Mouse (Mus musculus) stomach, postnatal 0 days (tissue): Measurements from ENCODE around the gene Iqcn. TPM values are rescaled to one million over a fixed set of nuclear protein-coding genes. Genes with fewer than 3 reads are reported as not detected.

Experiments
- ATAC-seq: fragments of 200-750 bp; cut with Nextera tagmentation; 2 replicates; pipeline ENCODE4 v1.8.0; 2017; ENCODE audit not compliant: low FRiP score, low TSS enrichment
- DNase-seq: peaks from one replicate; pipeline ENCODE4 v3.0.0-alpha.2; 2016; ENCODE audit warnings: low spot score
- H3K27ac ChIP-seq: fragments of 300-500 bp; sonication (generic); replicated peaks from 2 replicates; pipeline ENCODE4 v1.5.1; 2014; ENCODE audit warnings: mild to moderate bottlenecking, control low read depth
- H3K27me3 ChIP-seq: fragments of 300-500 bp; sonication (generic); 2 replicates; pipeline ENCODE4 v1.6.1; 2014; ENCODE audit warnings: low read length; ENCODE audit not compliant: control insufficient read depth, insufficient read depth
- H3K36me3 ChIP-seq: fragments of 300-500 bp; sonication (generic); 2 replicates; pipeline ENCODE4 v1.6.1; 2014; ENCODE audit warnings: low read length, mixed read lengths; ENCODE audit not compliant: control insufficient read depth, insufficient read depth
- H3K4me1 ChIP-seq: fragments of 300-500 bp; sonication (generic); replicated peaks from 2 replicates; pipeline ENCODE4 v1.6.1; 2014; ENCODE audit warnings: antibody characterized with exemption; ENCODE audit not compliant: control insufficient read depth, insufficient read depth
- H3K4me2 ChIP-seq: fragments of 300-500 bp; sonication (generic); replicated peaks from 2 replicates; pipeline ENCODE4 v1.6.1; 2014; ENCODE audit warnings: low read depth, mild to moderate bottlenecking, control low read depth, moderate library complexity
- H3K4me3 ChIP-seq: fragments of 300-500 bp; sonication (generic); 2 replicates; pipeline ENCODE4 v1.5.1; 2014; ENCODE audit warnings: low read depth, low read length, control low read depth
- H3K9ac ChIP-seq: fragments of 300-500 bp; sonication (generic); 2 replicates; pipeline ENCODE4 v1.6.1; 2014; ENCODE audit warnings: mild to moderate bottlenecking, low read length, control low read depth, mixed read lengths
- H3K9me3 ChIP-seq: fragments of 300-500 bp; sonication (generic); 2 replicates; pipeline ENCODE4 v1.6.1; 2016; ENCODE audit warnings: low read length; ENCODE audit not compliant: control insufficient read depth
- CTCF ChIP-seq: IDR thresholded peaks from 2 replicates; pipeline ENCODE4 v1.5.1; 2016; ENCODE audit warnings: antibody characterized with exemption, low read depth, mild to moderate bottlenecking, moderate library complexity
- EP300 ChIP-seq: optimal IDR thresholded peaks from 2 replicates; pipeline ENCODE3; 2016; ENCODE audit warnings: antibody characterized with exemption
- WGBS: fragments of 180-500 bp; shearing (Covaris S2); extraction: QIAGEN DNeasy Blood & Tissue Kit; methylation state at CpG from one replicate; pipeline ENCODE4 v1.1.7; 2014; 5-methylcytosine and 5-hydroxymethylcytosine counted together
- polyA plus RNA-seq: library from polyadenylated mRNA; unstranded; fragments of >200 nt; fragmentation: Nextera tagmentation; extraction: Ambion mirVana; gene quantifications from 2 replicates; pipeline ENCODE4 v1.2.1, GENCODE M21; 2015

Iqcn gene
- polyA plus RNA-seq, result 0.05 TPM in 1 of 2 replicates, not detected in the other

GRCm38 (mm10) chr8:70703287-70703686, at the start of gene Iqcn:
TSS of gene Iqcn (plus strand) at chr8:70703457.
- ATAC-seq (no peak), DNase-seq (peak; percentile 43)
- 0 out of 2 replicates have a peak within 1 kb of the TSS, but pooled peaks have one; percentile 1 for H3K4me2 ChIP-seq
- peak within 1 kb of the TSS; percentile 35 for H3K27ac ChIP-seq
- TF ChIP-seq CTCF (no peak), EP300 (no peak)
- H3K4me3 ChIP-seq, result no peak within 1 kb of the TSS
- 100% methylated on average over 3 of the region's 3 CpGs for WGBS
- H3K9ac ChIP-seq, result no peak within 1 kb of the TSS
- H3K27me3 ChIP-seq, result no peaks in the 10 kb centered on the region
- H3K4me1 ChIP-seq, result peaks cover 5% of the 10 kb centered on the region
- no peaks in the 10 kb centered on the region for H3K36me3 ChIP-seq
- no peaks in the 10 kb centered on the region for H3K9me3 ChIP-seq

- Histone ChIP-seq H3K9me3 (no peaks in the 10 kb centered on the region), H3K27me3 (no peaks in the 10 kb centered on the region), H3K9ac (no peak overlapping the region), H3K27ac (no peak overlapping the region), H3K4me3 (no peak overlapping the region), H3K36me3 (peaks cover 14% of the 10 kb centered on the region), H3K4me1 (peaks cover 6% of the 10 kb centered on the region), H3K4me2 (no peak overlapping the region)
- no peak for ATAC-seq
- TF ChIP-seq EP300 (no peak), CTCF (no peak)
- WGBS, result 56% methylated on average over 1 of the region's 1 CpGs
- no peak for DNase-seq
Measured at GRCm38 (mm10) chr8:70654121-70654520, 49.1 kb upstream of the Iqcn start.

- peaks cover 8% of the 10 kb centered on the region; the same call in 1 of the 2 replicates for H3K4me1 ChIP-seq
- no peak overlapping the region for H3K9ac ChIP-seq
- H3K4me3 ChIP-seq, result no peak overlapping the region
- no peak overlapping the region for H3K4me2 ChIP-seq
- H3K27me3 ChIP-seq, result no peaks in the 10 kb centered on the region
- H3K36me3 ChIP-seq, result peaks cover 11% of the 10 kb centered on the region
- H3K9me3 ChIP-seq, result no peaks in the 10 kb centered on the region
- DNase-seq (no peak), ATAC-seq (no peak)
- TF ChIP-seq CTCF, result no peak
- no peak overlapping the region for H3K27ac ChIP-seq
- WGBS, result 67% methylated on average over 2 of the region's 2 CpGs
Measured at GRCm38 (mm10) chr8:70655469-70655868, 47.8 kb upstream of the Iqcn start.

GRCm38 (mm10) chr8:70656193-70656790, 47.0 kb upstream of the Iqcn start:
- H3K4me1 ChIP-seq, result peaks cover 8% of the 10 kb centered on the region; the same call in 1 of the 2 replicates
- WGBS, result 73% methylated on average over 13 of the region's 13 CpGs
- no peak overlapping the region for H3K4me2 ChIP-seq
- no peak overlapping the region for H3K9ac ChIP-seq
- TF ChIP-seq EP300 (no peak), CTCF (no peak)
- H3K27ac ChIP-seq, result no peak overlapping the region
- H3K4me3 ChIP-seq, result no peak overlapping the region
- no peaks in the 10 kb centered on the region for H3K9me3 ChIP-seq
- H3K27me3 ChIP-seq, result no peaks in the 10 kb centered on the region
- DNase-seq (no peak), ATAC-seq (no peak)
- peaks cover 10% of the 10 kb centered on the region for H3K36me3 ChIP-seq

DNA sequence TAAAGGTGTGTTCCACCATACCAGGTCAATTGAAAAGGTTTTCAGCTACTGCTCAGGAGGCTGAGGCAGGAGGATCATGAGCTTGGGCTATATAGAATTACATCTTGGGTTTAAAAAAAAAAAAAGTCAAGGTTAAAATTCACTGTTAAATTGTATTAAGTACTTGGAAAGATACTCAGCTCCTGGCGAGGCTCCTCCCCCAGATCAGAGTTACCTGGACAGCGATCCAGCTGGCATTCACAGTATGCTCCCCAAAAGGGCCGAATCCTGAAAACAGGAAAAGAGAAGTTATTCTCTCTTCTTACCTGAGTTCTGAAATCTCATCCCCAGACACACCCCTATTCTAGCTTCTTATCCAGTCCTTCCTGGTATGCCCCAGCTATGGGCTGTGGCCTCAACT, 46.0 kb upstream of the Iqcn start:
- no peak for ATAC-seq
- H3K9ac ChIP-seq, result no peak overlapping the region

GRCm38 (mm10) chr8:70657739-70658138, 45.5 kb upstream of the Iqcn start:
- Histone ChIP-seq H3K4me2 (0 out of 2 replicates have a peak overlapping the region, but pooled peaks have one; percentile 8), H3K9me3 (no peaks in the 10 kb centered on the region), H3K27me3 (no peaks in the 10 kb centered on the region), H3K4me1 (peaks cover 8% of the 10 kb centered on the region; the same call in 1 of the 2 replicates), H3K36me3 (peaks cover 9% of the 10 kb centered on the region), H3K9ac (no peak overlapping the region), H3K27ac (0 out of 2 replicates have a peak overlapping the region, but pooled peaks have one; percentile 30), H3K4me3 (no peak overlapping the region)
- TF ChIP-seq CTCF (no peak), EP300 (no peak)
- 82% methylated on average over 2 of the region's 2 CpGs for WGBS
- DNase-seq (no peak), ATAC-seq (no peak)

More for the DNA sequence above, 46.0 kb upstream of the Iqcn start:
- 92% methylated on average over 3 of the region's 3 CpGs for WGBS
- peaks cover 8% of the 10 kb centered on the region; the same call in 1 of the 2 replicates for H3K4me1 ChIP-seq
- TF ChIP-seq CTCF (no peak), EP300 (no peak)
- H3K9me3 ChIP-seq, result no peaks in the 10 kb centered on the region
- H3K4me2 ChIP-seq, result no peak overlapping the region
- DNase-seq, result no peak
- no peak overlapping the region for H3K27ac ChIP-seq
- H3K36me3 ChIP-seq, result peaks cover 9% of the 10 kb centered on the region
- no peak overlapping the region for H3K4me3 ChIP-seq
- no peaks in the 10 kb centered on the region for H3K27me3 ChIP-seq
